11 mouse cellular contexts compared by ENCODE assay signal in genomic region chr17:57770904-57771303, GRCm38 (mm10). TPM values are rescaled to one million over a fixed set of nuclear protein-coding genes. Genes with fewer than 3 reads are reported as not detected.
DNase-seq lines count a peak whose midpoint lies in the region; ATAC-seq and TF ChIP-seq lines count a peak whose summit lies in the region.
"Had no signal": no experiment of that assay in that cellular context is flagged by ENCODE, and none has a peak within 500 bp of the region (broad histone marks: within the 10 kb centered on the region; RNA-seq: fewer than 3 reads in every experiment).

No protein-coding gene starts in this region.

- H3K36me3 ChIP-seq in neural tube, embryonic 15.5 days: no peaks in the 10 kb centered on the region
- H3K36me3 ChIP-seq: lung, embryonic 15.5 days had no signal

- H3K9ac ChIP-seq in neural tube, embryonic 15.5 days (replicated peaks): no peak overlapping the region
- H3K9ac ChIP-seq: lung, embryonic 15.5 days had no signal

- TF ChIP-seq CTCF in left cerebral cortex, adult 2 months (IDR thresholded peaks at IDR 0.05): peak; percentile 67

- intact Hi-C loops in left cerebral cortex, adult 2 months (cut with DNase I): loop anchor here (2.0 to 5.0 kb wide), 4 partner anchors 816 to 1141 kb away; no protein-coding TSS in a partner anchor
- intact Hi-C loops in left cerebral cortex, postnatal 4 days (cut with DNase I): loop anchor here (5.0 to 10.0 kb wide), 3 partner anchors 814 to 1136 kb away; no protein-coding TSS in a partner anchor
- intact Hi-C loops in heart, postnatal 25 days (cut with DNase I): no loop called here

- no peak overlapping the region for H3K27ac ChIP-seq in left cerebral cortex, adult 2 months
- H3K27ac ChIP-seq in neural tube, embryonic 15.5 days (replicated peaks): no peak overlapping the region
- H3K27ac ChIP-seq: lung, embryonic 15.5 days had no signal

- H3K4me1 ChIP-seq in neural tube, embryonic 15.5 days: peaks cover 11% of the 10 kb centered on the region
- H3K4me1 ChIP-seq: lung, embryonic 15.5 days had no signal

- no peak overlapping the region; the same call in 1 of the 2 replicates for H3K4me3 ChIP-seq in left cerebral cortex, adult 2 months
- H3K4me3 ChIP-seq in neural tube, embryonic 15.5 days (replicated peaks): peak overlapping the region; percentile 46
- H3K4me3 ChIP-seq: lung, embryonic 15.5 days had no signal

- WGBS in neural tube, embryonic 15.5 days: 22% methylated on average over 4 of the region's 4 CpGs

- peak; percentile 21 to 24 for DNase-seq in left cerebral cortex, adult 2 months (ENCODE audit: extremely low spot score in 1 of 2, low spot score in 2 of 2)
- no peak for DNase-seq in left cerebral cortex, postnatal 4 days
- peak; percentile 7 for DNase-seq in adipocyte (ENCODE audit: low spot score)
- peak; percentile 21 to 69 for DNase-seq in frontal cortex, postnatal 36 days (ENCODE audit: low spot score in 2 of 2)
- DNase-seq in lung, postnatal 25 days (ENCODE audit: low spot score): no peak
- no peak for DNase-seq in heart, postnatal 25 days (ENCODE audit: low spot score)
- DNase-seq: heart, postnatal 14 days had no signal

- no peaks in the 10 kb centered on the region for H3K9me3 ChIP-seq in neural tube, embryonic 15.5 days (replicated peaks)
- H3K9me3 ChIP-seq: lung, embryonic 15.5 days had no signal

- peak; percentile 77 for ATAC-seq in neural tube, embryonic 15.5 days (ENCODE audit: low FRiP score)
- no peak for ATAC-seq in cerebellum, adult (ENCODE audit: insufficient number of reproducible peaks, low FRiP score, low TSS enrichment)

- peak overlapping the region; percentile 69 for H3K4me2 ChIP-seq in neural tube, embryonic 15.5 days
- H3K4me2 ChIP-seq: lung, embryonic 15.5 days had no signal

- no peaks in the 10 kb centered on the region for H3K27me3 ChIP-seq in neural tube, embryonic 15.5 days (replicated peaks)
- H3K27me3 ChIP-seq: lung, embryonic 15.5 days had no signal

RNA-seq across cellular contexts. Expression of gene Cntnap5c, which starts 1.5 kb away (rescaled TPM):
- 1 to 10 TPM; 8.5 to 8.6 TPM for total RNA-seq in left cerebral cortex, adult 2 months (2021)
- 1 to 10 TPM; 7.7 to 7.9 TPM for total RNA-seq in left cerebral cortex, postnatal 4 days (2021)
- polyA plus RNA-seq in neural tube, embryonic 15.5 days (2015; fragmentation: Nextera tagmentation; extraction: Ambion mirVana): 4.3 and 5.0 TPM in 2 replicates
- total RNA-seq in heart, postnatal 25 days (2021): not detected
- total RNA-seq: heart, postnatal 14 days had no signal
- polyA plus RNA-seq: lung, embryonic 15.5 days had no signal

RNA-seq across cellular contexts. Expression of gene Gm21834, which starts 28.9 kb away (rescaled TPM):
- total RNA-seq in left cerebral cortex, adult 2 months (2021): not detected
- total RNA-seq in left cerebral cortex, postnatal 4 days (2021): not detected
- not detected in 2 replicates for polyA plus RNA-seq in neural tube, embryonic 15.5 days (2015; fragmentation: Nextera tagmentation; extraction: Ambion mirVana)
- total RNA-seq in heart, postnatal 25 days (2021): not detected
- total RNA-seq: heart, postnatal 14 days had no signal
- polyA plus RNA-seq: lung, embryonic 15.5 days; testis, adult 2 months had no signal

Comparison
In these comparisons a context has a peak if more than half of its experiments do, and no peak if none do; other contexts are left out.
1. DNase-seq: peak in left cerebral cortex, adult 2 months (2 of 2), adipocyte (single experiment) and frontal cortex, postnatal 36 days (2 of 2); none in left cerebral cortex, postnatal 4 days (single experiment), lung, postnatal 25 days (single experiment) and heart, postnatal 25 days (single experiment).
2. RNA of gene Cntnap5c, which starts 1.5 kb away (total RNA-seq): 8.5 to 8.6 TPM in left cerebral cortex, adult 2 months and 7.7 to 7.9 TPM in left cerebral cortex, postnatal 4 days; not detected in heart, postnatal 25 days; every median in the first group is over 4 times any median in the second.